Mouse (Mus musculus): ENCODE measurements at regions not wholly inside any gene's neighbourhood (a gene's known extent, or its start where the extent isn't known, plus 50 kb on each side); places are given as distances from the start of the nearest gene placed in this dataset.
A peak's percentile ranks its signal among the peaks of the same experiment; 100 is the strongest.

GRCm38 (mm10) chr11:110774128-110774527, 193.7 kb upstream of the Kcnj16 start:
- no peaks in the 10 kb centered on the region for H3K36me3 ChIP-seq (ENCODE audit: control insufficient read depth, insufficient read depth, low read length)
- ATAC-seq (ENCODE audit: low FRiP score, low TSS enrichment) (no peak), DNase-seq (no peak)
- no peaks in the 10 kb centered on the region for H3K27me3 ChIP-seq (ENCODE audit: control insufficient read depth, insufficient read depth, low read length)
- H3K4me2 ChIP-seq (ENCODE audit: low read length), result no peak overlapping the region
- no peak overlapping the region for H3K27ac ChIP-seq (replicated peaks; ENCODE audit: low read depth, low read length)
- H3K4me3 ChIP-seq (replicated peaks; ENCODE audit: low read depth, low read length), result no peak overlapping the region
- no peak overlapping the region for H3K9ac ChIP-seq (replicated peaks; ENCODE audit: low read length)
- H3K9me3 ChIP-seq (ENCODE audit: control insufficient read depth, low read length), result no peaks in the 10 kb centered on the region
- H3K4me1 ChIP-seq (ENCODE audit: control insufficient read depth, insufficient read depth, low read length), result no peaks in the 10 kb centered on the region

- no peak overlapping the region for H3K4me3 ChIP-seq (replicated peaks; ENCODE audit: low read depth, low read length)
- no peaks in the 10 kb centered on the region for H3K36me3 ChIP-seq (ENCODE audit: control insufficient read depth, insufficient read depth, low read length)
- H3K9me3 ChIP-seq (ENCODE audit: control insufficient read depth, low read length), result 0 out of 2 replicates have a peak, but pooled peaks cover 3% of the 10 kb centered on the region
- WGBS, result 30% methylated on average over 3 of the region's 3 CpGs
- H3K4me1 ChIP-seq (ENCODE audit: control insufficient read depth, insufficient read depth, low read length), result 0 out of 2 replicates have a peak, but pooled peaks cover 6% of the 10 kb centered on the region
- H3K27me3 ChIP-seq (ENCODE audit: control insufficient read depth, insufficient read depth, low read length), result no peaks in the 10 kb centered on the region
- DNase-seq (peak; percentile 46), ATAC-seq (ENCODE audit: low FRiP score, low TSS enrichment) (no peak)
- H3K9ac ChIP-seq (replicated peaks; ENCODE audit: low read length), result no peak overlapping the region
- no peak overlapping the region for H3K4me2 ChIP-seq (ENCODE audit: low read length)
- no peak overlapping the region for H3K27ac ChIP-seq (replicated peaks; ENCODE audit: low read depth, low read length)
These were observed 186.1 kb upstream of the Kcnj16 start for GRCm38 (mm10) chr11:110781492-110782276.

- no peak for DNase-seq
- no peaks in the 10 kb centered on the region for H3K36me3 ChIP-seq (ENCODE audit: control insufficient read depth, insufficient read depth, low read length)
- 0 out of 2 replicates have a peak, but pooled peaks cover 3% of the 10 kb centered on the region for H3K9me3 ChIP-seq (ENCODE audit: control insufficient read depth, low read length)
- no peak overlapping the region for H3K4me2 ChIP-seq (ENCODE audit: low read length)
- H3K27ac ChIP-seq (replicated peaks; ENCODE audit: low read depth, low read length), result no peak overlapping the region
- H3K4me1 ChIP-seq (ENCODE audit: control insufficient read depth, insufficient read depth, low read length), result no peaks in the 10 kb centered on the region
- ATAC-seq (ENCODE audit: low FRiP score, low TSS enrichment), result no peak
- H3K9ac ChIP-seq (replicated peaks; ENCODE audit: low read length), result no peak overlapping the region
- WGBS, result 82% methylated on average over 4 of the region's 4 CpGs
- no peak overlapping the region for H3K4me3 ChIP-seq (replicated peaks; ENCODE audit: low read depth, low read length)
- H3K27me3 ChIP-seq (ENCODE audit: control insufficient read depth, insufficient read depth, low read length), result no peaks in the 10 kb centered on the region
These were observed 178.3 kb upstream of the Kcnj16 start for GRCm38 (mm10) chr11:110789537-110789936.

GRCm38 (mm10) chr11:110799887-110800578, 167.8 kb upstream of the Kcnj16 start:
- no peaks in the 10 kb centered on the region for H3K27me3 ChIP-seq (ENCODE audit: control insufficient read depth, insufficient read depth, low read length)
- no peaks in the 10 kb centered on the region for H3K4me1 ChIP-seq (ENCODE audit: control insufficient read depth, insufficient read depth, low read length)
- DNase-seq, result no peak
- H3K4me3 ChIP-seq (replicated peaks; ENCODE audit: low read depth, low read length), result no peak overlapping the region
- H3K4me2 ChIP-seq (ENCODE audit: low read length), result no peak overlapping the region
- ATAC-seq (ENCODE audit: low FRiP score, low TSS enrichment), result no peak
- no peak overlapping the region for H3K9ac ChIP-seq (replicated peaks; ENCODE audit: low read length)
- H3K27ac ChIP-seq (replicated peaks; ENCODE audit: low read depth, low read length), result no peak overlapping the region
- H3K9me3 ChIP-seq (ENCODE audit: control insufficient read depth, low read length), result no peaks in the 10 kb centered on the region
- 76% methylated on average over 8 of the region's 8 CpGs for WGBS
- H3K36me3 ChIP-seq (ENCODE audit: control insufficient read depth, insufficient read depth, low read length), result no peaks in the 10 kb centered on the region

GRCm38 (mm10) chr11:110802013-110802412, 165.8 kb upstream of the Kcnj16 start:
- ATAC-seq (ENCODE audit: low FRiP score, low TSS enrichment), result no peak
- DNase-seq, result no peak
- 95% methylated on average over 7 of the region's 7 CpGs for WGBS

GRCm38 (mm10) chr11:110804079-110804478, 163.8 kb upstream of the Kcnj16 start:
- Histone ChIP-seq H3K4me1 (ENCODE audit: control insufficient read depth, insufficient read depth, low read length) (no peaks in the 10 kb centered on the region), H3K36me3 (ENCODE audit: control insufficient read depth, insufficient read depth, low read length) (no peaks in the 10 kb centered on the region), H3K9me3 (ENCODE audit: control insufficient read depth, low read length) (no peaks in the 10 kb centered on the region), H3K4me3 (replicated peaks; ENCODE audit: low read depth, low read length) (no peak overlapping the region), H3K27ac (replicated peaks; ENCODE audit: low read depth, low read length) (no peak overlapping the region), H3K9ac (replicated peaks; ENCODE audit: low read length) (no peak overlapping the region), H3K27me3 (ENCODE audit: control insufficient read depth, insufficient read depth, low read length) (no peaks in the 10 kb centered on the region), H3K4me2 (ENCODE audit: low read length) (no peak overlapping the region)
- DNase-seq (no peak), ATAC-seq (ENCODE audit: low FRiP score, low TSS enrichment) (no peak)
- WGBS, result 91% methylated on average over 1 of the region's 1 CpGs

More at GRCm38 (mm10) chr11:110802013-110802412, 165.8 kb upstream of the Kcnj16 start:
- Histone ChIP-seq H3K4me2 (ENCODE audit: low read length) (no peak overlapping the region), H3K27me3 (ENCODE audit: control insufficient read depth, insufficient read depth, low read length) (no peaks in the 10 kb centered on the region), H3K4me1 (ENCODE audit: control insufficient read depth, insufficient read depth, low read length) (no peaks in the 10 kb centered on the region), H3K36me3 (ENCODE audit: control insufficient read depth, insufficient read depth, low read length) (no peaks in the 10 kb centered on the region), H3K4me3 (replicated peaks; ENCODE audit: low read depth, low read length) (no peak overlapping the region), H3K9me3 (ENCODE audit: control insufficient read depth, low read length) (no peaks in the 10 kb centered on the region), H3K9ac (replicated peaks; ENCODE audit: low read length) (no peak overlapping the region), H3K27ac (replicated peaks; ENCODE audit: low read depth, low read length) (no peak overlapping the region)

GRCm38 (mm10) chr11:110813137-110813536, 154.7 kb upstream of the Kcnj16 start:
- H3K27ac ChIP-seq (replicated peaks; ENCODE audit: low read depth, low read length), result no peak overlapping the region
- no peak overlapping the region for H3K9ac ChIP-seq (replicated peaks; ENCODE audit: low read length)
- ATAC-seq (ENCODE audit: low FRiP score, low TSS enrichment) (no peak), DNase-seq (no peak)
- H3K27me3 ChIP-seq (ENCODE audit: control insufficient read depth, insufficient read depth, low read length), result no peaks in the 10 kb centered on the region
- no peak overlapping the region for H3K4me3 ChIP-seq (replicated peaks; ENCODE audit: low read depth, low read length)
- 87% methylated on average over 6 of the region's 6 CpGs for whole genome bisulfite sequencing
- no peaks in the 10 kb centered on the region for H3K4me1 ChIP-seq (ENCODE audit: control insufficient read depth, insufficient read depth, low read length)
- H3K36me3 ChIP-seq (ENCODE audit: control insufficient read depth, insufficient read depth, low read length), result no peaks in the 10 kb centered on the region
- H3K4me2 ChIP-seq (ENCODE audit: low read length), result no peak overlapping the region
- H3K9me3 ChIP-seq (ENCODE audit: control insufficient read depth, low read length), result no peaks in the 10 kb centered on the region

- Histone ChIP-seq H3K4me3 (replicated peaks; ENCODE audit: low read depth, low read length) (no peak overlapping the region), H3K36me3 (ENCODE audit: control insufficient read depth, insufficient read depth, low read length) (no peaks in the 10 kb centered on the region), H3K27ac (replicated peaks; ENCODE audit: low read depth, low read length) (no peak overlapping the region), H3K4me2 (ENCODE audit: low read length) (no peak overlapping the region), H3K27me3 (ENCODE audit: control insufficient read depth, insufficient read depth, low read length) (no peaks in the 10 kb centered on the region), H3K9me3 (ENCODE audit: control insufficient read depth, low read length) (no peaks in the 10 kb centered on the region), H3K4me1 (ENCODE audit: control insufficient read depth, insufficient read depth, low read length) (no peaks in the 10 kb centered on the region), H3K9ac (replicated peaks; ENCODE audit: low read length) (no peak overlapping the region)
- WGBS, result 93% methylated on average over 9 of the region's 9 CpGs
- ATAC-seq (ENCODE audit: low FRiP score, low TSS enrichment), result no peak
- no peak for DNase-seq
These were observed 153.1 kb upstream of the Kcnj16 start for GRCm38 (mm10) chr11:110814732-110815131.

GRCm38 (mm10) chr11:110815206-110815605, 152.6 kb upstream of the Kcnj16 start:
- H3K4me1 ChIP-seq (ENCODE audit: control insufficient read depth, insufficient read depth, low read length), result no peaks in the 10 kb centered on the region
- ATAC-seq (ENCODE audit: low FRiP score, low TSS enrichment) (no peak), DNase-seq (no peak)
- H3K27ac ChIP-seq (replicated peaks; ENCODE audit: low read depth, low read length), result no peak overlapping the region
- H3K9ac ChIP-seq (replicated peaks; ENCODE audit: low read length), result no peak overlapping the region
- no peaks in the 10 kb centered on the region for H3K9me3 ChIP-seq (ENCODE audit: control insufficient read depth, low read length)
- WGBS, result 92% methylated on average over 7 of the region's 7 CpGs
- no peaks in the 10 kb centered on the region for H3K27me3 ChIP-seq (ENCODE audit: control insufficient read depth, insufficient read depth, low read length)
- H3K4me3 ChIP-seq (replicated peaks; ENCODE audit: low read depth, low read length), result no peak overlapping the region
- H3K4me2 ChIP-seq (ENCODE audit: low read length), result no peak overlapping the region
- H3K36me3 ChIP-seq (ENCODE audit: control insufficient read depth, insufficient read depth, low read length), result no peaks in the 10 kb centered on the region
